Mouse (Mus musculus) central nervous system, embryonic 18 days (tissue): ENCODE measurements around the gene Basp1. TPM values are rescaled to one million over a fixed set of nuclear protein-coding genes. Genes with fewer than 3 reads are reported as not detected.

Experiments
- polyA plus RNA-seq: library from polyadenylated mRNA; depleted of rRNA; stranded (reverse); fragments of >200 nt; gene quantifications from 2 replicates; pipeline ENCODE4 v1.2.3, GENCODE M21; 2012; rRNA removed

The Basp1 gene
- polyA plus RNA-seq = 911 and 1,011 TPM in 2 replicates

GRCm38 (mm10) chr15:25413378-25413901 is at the start of gene Basp1:
Gene Basp1 (minus strand): TSS chr15:25413764.

Other genes with a start within 250 kb of the Basp1 start
- gene Myo10, start 208.8 kb upstream of the Basp1 start, polyA plus RNA-seq = 20.2 and 21.7 TPM in 2 replicates